Mouse (Mus musculus) CD4-positive, CD25-positive, alpha-beta regulatory T cell, adult 2 months (primary cell): Measurements from ENCODE around the gene Smarca5.

Experiments
- DNase-seq: peaks from one replicate; pipeline ENCODE4 v3.0.0-alpha.2; 2012; ENCODE audit warnings: low read depth, low spot score

The Smarca5 gene

DNA sequence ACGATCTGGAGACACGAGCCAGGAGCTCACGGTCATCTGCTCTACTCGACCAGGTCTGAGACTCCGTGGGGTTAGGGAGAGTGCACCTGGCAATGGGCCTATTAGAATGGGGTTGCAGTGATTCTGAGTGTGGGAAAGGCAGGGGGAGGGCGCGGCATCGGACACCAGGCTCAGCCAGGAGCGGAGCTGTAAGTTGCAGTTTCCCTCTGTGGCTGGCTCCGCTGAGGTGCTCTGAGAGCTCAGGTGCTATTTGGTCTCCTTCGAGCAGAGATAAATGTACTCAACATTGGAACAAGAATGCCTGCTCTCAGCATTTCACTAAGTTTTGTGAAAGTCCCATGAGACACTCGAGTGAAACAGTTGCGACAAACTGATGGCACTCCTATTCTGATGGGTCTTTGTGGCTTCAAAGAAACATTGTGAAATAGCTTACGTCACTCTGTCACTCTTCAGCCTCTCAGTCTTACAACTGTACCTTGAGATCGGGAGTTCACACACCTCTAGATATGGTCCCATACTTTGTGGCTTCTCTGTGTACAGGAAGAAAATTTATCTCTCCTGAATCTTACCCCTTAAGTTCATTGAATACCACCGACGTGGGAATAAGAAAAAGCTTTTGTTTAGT lies 69.9 kb downstream of the Smarca5 start:
- DNase-seq = no peak

DNA sequence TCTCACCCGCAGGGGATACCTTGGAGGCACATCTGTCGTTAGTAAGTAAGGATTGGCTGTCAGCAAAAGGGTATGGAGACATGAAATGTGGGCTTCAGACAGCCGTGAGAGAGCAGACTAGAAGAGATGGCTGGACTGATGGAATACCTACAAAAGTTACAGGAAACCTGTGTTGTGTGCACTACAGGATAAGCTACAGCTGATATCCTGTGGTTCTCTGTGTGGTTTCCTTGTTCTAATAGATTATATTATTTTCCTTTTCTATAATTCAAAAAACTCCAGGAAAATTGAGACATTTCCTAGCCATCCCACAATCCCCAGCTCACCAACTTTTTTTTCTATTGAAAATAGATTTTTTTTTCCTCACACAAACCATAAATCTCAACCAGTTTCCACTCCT lies 75.8 kb downstream of the Smarca5 start:
- no peak for DNase-seq

DNA sequence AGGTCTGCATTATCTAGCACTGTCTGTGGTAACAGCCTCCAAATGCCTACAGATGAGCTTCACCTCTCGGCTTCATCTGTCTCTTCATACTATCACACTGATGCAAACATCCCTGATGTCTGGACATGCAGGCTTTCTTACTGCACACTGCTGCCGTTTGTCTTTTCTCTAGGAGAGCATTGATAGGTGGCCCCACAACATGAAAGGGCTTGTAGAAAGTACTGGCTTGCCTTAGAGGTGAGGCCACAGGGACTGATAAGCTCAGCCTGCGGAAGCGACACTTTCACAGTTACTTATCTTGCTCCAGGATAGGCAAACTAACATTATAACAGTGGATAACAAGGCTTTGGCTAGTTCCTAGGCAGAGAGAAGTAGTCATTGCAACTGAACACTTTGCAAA lies 78.2 kb downstream of the Smarca5 start:
- DNase-seq = no peak

DNA sequence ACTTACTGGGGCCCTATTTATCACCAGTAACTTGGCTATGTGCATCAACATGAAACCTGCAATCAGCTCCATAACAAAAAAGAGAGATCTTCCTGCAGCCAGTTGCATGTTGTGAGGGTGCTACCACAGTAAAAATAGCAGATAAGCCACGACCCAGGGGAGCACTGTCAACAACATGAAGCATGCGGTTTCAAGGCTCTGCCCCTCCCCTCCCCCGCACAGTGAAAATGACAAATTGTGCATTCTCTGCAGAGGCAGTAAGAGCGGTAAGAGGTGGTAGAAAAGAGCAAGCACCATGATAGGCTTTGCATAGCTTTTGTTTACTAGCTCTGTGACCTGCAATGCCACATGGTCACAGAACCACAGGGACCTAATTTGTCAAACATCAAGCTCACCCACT lies 81.7 kb downstream of the Smarca5 start:
- DNase-seq = no peak
